ENCODE assay signal across 12 mouse cellular contexts in genomic region chr11:55450311-55450710, GRCm38 (mm10). TPM values are rescaled to one million over a fixed set of nuclear protein-coding genes. Genes with fewer than 3 reads are reported as not detected.
DNase-seq lines count a peak whose midpoint lies in the region; ATAC-seq and TF ChIP-seq lines count a peak whose summit lies in the region.
"Had no signal": no experiment of that assay in that cellular context is flagged by ENCODE, and none has a peak within 500 bp of the region (broad histone marks: within the 10 kb centered on the region; RNA-seq: fewer than 3 reads in every experiment).

No protein-coding gene starts in this region.

- no peak for TF ChIP-seq CTCF in kidney, postnatal 0 days (IDR thresholded peaks at IDR 0.05; ENCODE audit: low read depth)
- no peak for TF ChIP-seq CTCF in ES-Bruce4 (IDR thresholded peaks at IDR 0.05; ENCODE audit: low read depth, low read length)

- TF ChIP-seq POLR2A in ES-Bruce4 (IDR thresholded peaks at IDR 0.05; ENCODE audit: insufficient read depth, low read length), result no peak

- 0 out of 2 replicates have a peak overlapping the region, but pooled peaks have one; percentile 51 for H3K27ac ChIP-seq in heart, embryonic 15.5 days
- 0 out of 2 replicates have a peak overlapping the region, but pooled peaks have one; percentile 28 for H3K27ac ChIP-seq in kidney, postnatal 0 days
- peak overlapping the region; percentile 30 for H3K27ac ChIP-seq in ES-Bruce4 (ENCODE audit: insufficient read depth, low read length)
- H3K27ac ChIP-seq in brown adipose tissue, adult 24 weeks (replicated peaks; ENCODE audit: low read depth, low read length), result peak overlapping the region; percentile 81
- H3K27ac ChIP-seq: liver, embryonic 15.5 days had no signal

- ATAC-seq in heart, embryonic 15.5 days (replicated peaks; ENCODE audit: insufficient number of reproducible peaks, insufficient read depth, low FRiP score, low read depth), result no peak
- ATAC-seq in kidney, postnatal 0 days (replicated peaks; ENCODE audit: low FRiP score, low read depth), result no peak
- ATAC-seq: forebrain, embryonic 13.5 days had no signal

- 72% methylated on average over 4 of the region's 4 CpGs for WGBS in heart, embryonic 15.5 days
- WGBS in kidney, postnatal 0 days, result 69% methylated on average over 4 of the region's 4 CpGs

- no peaks in the 10 kb centered on the region for H3K9me3 ChIP-seq in heart, embryonic 15.5 days (replicated peaks)
- no peaks in the 10 kb centered on the region for H3K9me3 ChIP-seq in kidney, postnatal 0 days (replicated peaks; ENCODE audit: low read length)
- H3K9me3 ChIP-seq in ES-Bruce4 (replicated peaks; ENCODE audit: control insufficient read depth, insufficient read depth, low read length, poor library complexity, severe bottlenecking), result no peaks in the 10 kb centered on the region
- H3K9me3 ChIP-seq: forebrain, embryonic 13.5 days; liver, embryonic 15.5 days had no signal

- peaks cover 20% of the 10 kb centered on the region for H3K36me3 ChIP-seq in heart, embryonic 15.5 days
- peaks cover 17% of the 10 kb centered on the region for H3K36me3 ChIP-seq in kidney, postnatal 0 days (ENCODE audit: insufficient read depth, low read length)
- H3K36me3 ChIP-seq in ES-Bruce4 (ENCODE audit: control insufficient read depth, insufficient read depth, low read length, poor library complexity, severe bottlenecking), result peaks cover 37% of the 10 kb centered on the region

- no peaks in the 10 kb centered on the region; the same call in 1 of the 2 replicates for H3K4me1 ChIP-seq in heart, embryonic 15.5 days (replicated peaks)
- no peaks in the 10 kb centered on the region for H3K4me1 ChIP-seq in kidney, postnatal 0 days (replicated peaks; ENCODE audit: insufficient read depth, low read length)
- no peaks in the 10 kb centered on the region for H3K4me1 ChIP-seq in ES-Bruce4 (ENCODE audit: control insufficient read depth, insufficient read depth, low read length)
- H3K4me1 ChIP-seq in brown adipose tissue, adult 24 weeks (ENCODE audit: control insufficient read depth, insufficient read depth, insufficient read length, low read length), result peaks cover 25% of the 10 kb centered on the region

- TF ChIP-seq EP300 in ES-Bruce4 (IDR thresholded peaks at IDR 0.05; ENCODE audit: insufficient read depth, low read depth, low read length), result 0 out of 2 replicates have a peak, but pooled peaks have one; percentile 28

- no peak overlapping the region for H3K9ac ChIP-seq in heart, embryonic 15.5 days
- no peak overlapping the region for H3K9ac ChIP-seq in kidney, postnatal 0 days (ENCODE audit: low read depth, low read length)
- H3K9ac ChIP-seq in ES-Bruce4 (ENCODE audit: low read depth, poor library complexity, severe bottlenecking), result no peak overlapping the region
- H3K9ac ChIP-seq: forebrain, embryonic 13.5 days; liver, embryonic 15.5 days had no signal

- H3K4me2 ChIP-seq in heart, embryonic 15.5 days, result no peak overlapping the region
- H3K4me2 ChIP-seq in kidney, postnatal 0 days (ENCODE audit: low read length), result no peak overlapping the region
- H3K4me2 ChIP-seq: forebrain, embryonic 13.5 days; liver, embryonic 15.5 days had no signal

- no peak for DNase-seq in heart, postnatal 14 days
- no peak for DNase-seq in kidney, postnatal 0 days (ENCODE audit: low spot score)
- DNase-seq in kidney, adult 8-10 months, result no peak
- no peak for DNase-seq in spleen, postnatal 10 days (ENCODE audit: low spot score in 2 of 2)
- DNase-seq: cerebellum, adult 11 months; cerebellum, postnatal 14 days had no signal

- no peak overlapping the region for H3K4me3 ChIP-seq in heart, embryonic 15.5 days
- H3K4me3 ChIP-seq in kidney, postnatal 0 days (replicated peaks; ENCODE audit: low read depth, low read length), result no peak overlapping the region
- H3K4me3 ChIP-seq in ES-Bruce4 (ENCODE audit: low read depth, low read length), result no peak overlapping the region
- no peak overlapping the region for H3K4me3 ChIP-seq in brown adipose tissue, adult 24 weeks (ENCODE audit: insufficient read depth, low read depth, low read length)
- H3K4me3 ChIP-seq: forebrain, embryonic 13.5 days; liver, embryonic 15.5 days had no signal

- no peaks in the 10 kb centered on the region for H3K27me3 ChIP-seq in heart, embryonic 15.5 days
- H3K27me3 ChIP-seq in kidney, postnatal 0 days (ENCODE audit: insufficient read depth, low read length), result no peaks in the 10 kb centered on the region
- H3K27me3 ChIP-seq in ES-Bruce4 (ENCODE audit: control insufficient read depth, insufficient read depth, low read length, poor library complexity, severe bottlenecking), result no peaks in the 10 kb centered on the region
- H3K27me3 ChIP-seq: forebrain, embryonic 13.5 days; liver, embryonic 15.5 days had no signal

- intact Hi-C loops in heart, postnatal 14 days (cut with DNase I), result no loop called here

RNA-seq across cellular contexts. Expression of gene Atox1, which starts 10.7 kb away (rescaled TPM):
- polyA plus RNA-seq in heart, embryonic 15.5 days (2015; fragmentation: Nextera tagmentation; extraction: Ambion mirVana), result 252 and 260 TPM in 2 replicates
- total RNA-seq in heart, postnatal 14 days (2021), result 100 to 1,000 TPM; 138 to 146 TPM
- 495 and 517 TPM in 2 replicates for polyA plus RNA-seq in kidney, postnatal 0 days (2015; fragmentation: Nextera tagmentation; extraction: Ambion mirVana)
- polyA plus RNA-seq in ES-Bruce4 (2011; ENCODE audit: insufficient read depth, insufficient read length, low read depth, missing spikeins), result 120 and 142 TPM in 2 replicates
- 386 and 509 TPM in 2 replicates for polyA plus RNA-seq in brown adipose tissue, adult 24 weeks (2012; ENCODE audit: insufficient read depth, insufficient read length, missing spikeins)

RNA-seq across cellular contexts. Expression of gene G3bp1, which starts 19.2 kb away (rescaled TPM):
- polyA plus RNA-seq in heart, embryonic 15.5 days (2015; fragmentation: Nextera tagmentation; extraction: Ambion mirVana), result 94.4 and 105 TPM in 2 replicates
- total RNA-seq in heart, postnatal 14 days (2021), result 10 to 100 TPM; 40.3 to 44.7 TPM
- polyA plus RNA-seq in kidney, postnatal 0 days (2015; fragmentation: Nextera tagmentation; extraction: Ambion mirVana), result 109 and 119 TPM in 2 replicates
- 146 and 147 TPM in 2 replicates for polyA plus RNA-seq in ES-Bruce4 (2011; ENCODE audit: insufficient read depth, insufficient read length, low read depth, missing spikeins)
- polyA plus RNA-seq in brown adipose tissue, adult 24 weeks (2012; ENCODE audit: insufficient read depth, insufficient read length, missing spikeins), result 17.0 and 19.4 TPM in 2 replicates

RNA-seq across cellular contexts. Expression of gene Sparc, which starts 27.3 kb away (rescaled TPM):
- 1,914 and 2,149 TPM in 2 replicates for polyA plus RNA-seq in heart, embryonic 15.5 days (2015; fragmentation: Nextera tagmentation; extraction: Ambion mirVana)
- total RNA-seq in heart, postnatal 14 days (2021), result 1,000 to 10,000 TPM; 1,338 to 1,403 TPM
- polyA plus RNA-seq in kidney, postnatal 0 days (2015; fragmentation: Nextera tagmentation; extraction: Ambion mirVana), result 1,281 and 1,429 TPM in 2 replicates
- polyA plus RNA-seq in ES-Bruce4 (2011; ENCODE audit: insufficient read depth, insufficient read length, low read depth, missing spikeins), result 344 and 354 TPM in 2 replicates
- 730 and 804 TPM in 2 replicates for polyA plus RNA-seq in brown adipose tissue, adult 24 weeks (2012; ENCODE audit: insufficient read depth, insufficient read length, missing spikeins)
- total RNA-seq: MEL had no signal

Comparison
In these comparisons a context has a peak if more than half of its experiments do, and no peak if none do; other contexts are left out.
1. H3K27ac ChIP-seq: peak in every context shown above with its lines; median percentile 81 in brown adipose tissue, adult 24 weeks; 51 in heart, embryonic 15.5 days; 30 in ES-Bruce4; 28 in kidney, postnatal 0 days.